Mouse (Mus musculus) thymus, postnatal 25 days (tissue): Measurements from ENCODE around the gene Dock9.
"Not testable (repeated sequence)": the region's sequence is repeated elsewhere in the genome, so short reads cannot be mapped to it uniquely, and the experiment has no call there.

Experiments used
- DNase-seq: peaks from one replicate; pipeline ENCODE4 v3.0.0; 2022

Gene Dock9

DNA sequence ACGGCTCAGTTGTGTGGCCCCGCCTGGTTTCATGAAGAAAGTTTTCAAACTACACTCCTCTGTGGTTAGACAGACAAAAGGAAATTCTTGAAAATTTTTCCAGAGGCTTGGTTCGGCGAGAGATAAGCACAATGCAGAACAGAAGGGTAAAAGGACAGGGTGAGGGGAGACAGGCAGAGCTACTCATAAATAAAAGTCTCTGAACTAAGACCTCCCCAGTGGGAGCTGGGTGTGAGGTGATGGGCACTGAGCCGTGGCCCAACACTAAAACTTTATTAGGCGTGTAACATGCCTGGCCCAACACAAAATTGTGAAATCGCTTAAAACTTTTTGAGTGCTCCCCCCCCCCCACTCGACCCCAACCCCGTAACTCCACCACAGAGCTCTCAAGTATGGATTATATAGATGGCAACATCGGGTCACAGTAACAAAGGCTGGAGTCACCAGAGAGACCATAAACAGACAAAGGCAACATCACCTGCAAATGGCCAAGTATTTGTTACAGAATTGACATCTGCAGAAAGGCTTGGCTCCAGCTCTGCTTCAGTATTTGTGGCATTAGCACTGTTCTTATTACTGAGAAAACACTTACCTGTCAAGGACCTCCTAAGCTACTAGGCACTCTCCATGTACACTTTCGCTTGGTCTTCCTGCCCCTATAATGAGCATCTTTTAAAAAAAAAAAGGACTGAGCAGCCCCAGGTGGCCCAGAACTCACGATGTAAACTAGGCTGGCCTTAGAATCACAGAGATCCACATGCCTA lies 138.4 kb downstream of the Dock9 start:
- no peak for DNase-seq

- no peak for DNase-seq
Measured at GRCm38 (mm10) chr14:121658537-121658936, 139.1 kb downstream of the Dock9 start.

- DNase-seq: no peak
Measured at GRCm38 (mm10) chr14:121657633-121658032, 140.0 kb downstream of the Dock9 start.

- DNase-seq: no peak
Measured at GRCm38 (mm10) chr14:121656912-121657311, 140.7 kb downstream of the Dock9 start.

DNA sequence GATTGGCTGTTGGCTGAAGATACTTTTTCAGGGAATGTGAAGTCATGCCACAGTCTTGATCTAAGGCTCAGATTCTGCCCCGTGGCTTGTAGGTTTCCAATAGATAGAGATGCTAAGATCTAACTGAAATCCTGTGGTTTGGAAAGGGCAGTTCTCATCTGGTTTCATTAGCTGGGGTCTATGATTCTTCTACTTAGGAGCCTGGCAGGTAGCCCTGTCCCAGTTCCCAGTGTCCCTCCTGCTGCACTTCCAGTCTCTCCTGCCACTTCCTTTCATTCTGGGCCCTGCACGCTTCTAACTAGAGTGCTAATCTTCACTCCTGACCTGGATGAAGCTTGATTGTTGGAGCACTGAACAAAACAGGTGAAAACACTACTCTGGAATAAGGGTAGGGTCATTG lies 142.7 kb downstream of the Dock9 start:
- DNase-seq: no peak

- no peak for DNase-seq
Measured at GRCm38 (mm10) chr14:121654416-121654967, 143.1 kb downstream of the Dock9 start.

- DNase-seq: no peak
Measured at GRCm38 (mm10) chr14:121653717-121654116, 143.9 kb downstream of the Dock9 start.

- DNase-seq: no peak
Measured at GRCm38 (mm10) chr14:121653241-121653640, 144.4 kb downstream of the Dock9 start.

DNA sequence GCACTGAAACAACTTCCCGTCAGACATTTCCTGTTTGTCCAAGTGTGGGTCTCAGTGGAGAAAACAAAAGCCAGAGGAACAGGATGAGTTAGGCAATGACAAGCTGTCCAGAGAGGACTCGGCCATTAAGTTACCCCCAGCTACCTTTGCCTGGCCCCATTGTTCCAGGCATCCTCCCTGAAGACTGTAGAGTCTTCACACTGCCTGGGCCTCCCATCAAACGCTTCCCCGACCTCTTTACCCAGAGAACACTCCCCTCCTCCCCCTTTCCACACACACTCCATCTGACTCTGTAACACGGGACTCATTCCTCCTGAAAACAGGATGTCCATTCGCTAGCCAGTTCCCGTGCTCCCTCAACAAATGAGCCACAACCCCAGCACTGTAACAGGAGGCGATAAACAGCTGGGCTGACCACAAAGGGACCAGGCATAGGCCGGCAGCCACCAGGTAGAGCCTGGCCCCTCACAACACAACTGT lies 149.0 kb downstream of the Dock9 start:
- DNase-seq: no peak

DNA sequence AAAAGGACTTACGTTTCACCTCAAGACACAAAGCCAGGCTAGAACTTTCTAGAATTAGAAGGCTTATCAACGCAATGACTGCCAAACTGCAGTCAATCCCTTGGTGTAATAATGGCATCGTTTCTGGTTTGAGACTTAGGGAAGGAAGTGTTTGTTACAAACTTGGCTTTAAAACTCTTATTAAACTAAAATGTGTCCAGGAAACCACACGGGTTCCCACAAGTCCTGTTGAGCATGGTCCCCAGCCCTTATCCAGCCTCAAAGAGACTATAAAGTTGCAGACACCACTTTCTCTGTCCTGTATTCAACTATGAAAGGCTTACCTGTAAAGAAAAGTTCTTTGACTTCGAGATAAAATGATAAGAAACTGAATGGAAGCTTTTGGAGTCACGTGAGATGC lies 149.9 kb downstream of the Dock9 start:
- DNase-seq: no peak

GRCm38 (mm10) chr14:121646617-121647016 lies 151.0 kb downstream of the Dock9 start:
- DNase-seq: no peak

DNA sequence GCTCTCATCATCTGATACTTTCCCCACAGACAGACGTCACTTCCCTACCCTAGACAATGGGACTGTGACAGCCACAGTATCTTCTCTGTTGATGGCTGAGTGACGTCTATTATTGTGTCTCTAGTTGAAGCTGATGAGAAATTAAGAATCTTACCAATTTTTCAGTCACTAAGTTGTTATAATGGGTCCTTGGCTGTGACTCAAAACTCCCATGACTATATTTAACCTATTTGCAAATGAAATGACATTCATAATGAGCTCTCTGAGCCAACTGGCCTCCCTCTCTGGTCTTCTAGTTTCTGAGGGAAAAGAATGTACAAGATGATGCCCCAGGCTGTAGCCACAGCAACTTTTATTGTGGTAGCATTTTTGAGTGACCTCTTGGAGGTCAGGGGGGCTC lies 153.3 kb downstream of the Dock9 start:
- DNase-seq: no peak

DNA sequence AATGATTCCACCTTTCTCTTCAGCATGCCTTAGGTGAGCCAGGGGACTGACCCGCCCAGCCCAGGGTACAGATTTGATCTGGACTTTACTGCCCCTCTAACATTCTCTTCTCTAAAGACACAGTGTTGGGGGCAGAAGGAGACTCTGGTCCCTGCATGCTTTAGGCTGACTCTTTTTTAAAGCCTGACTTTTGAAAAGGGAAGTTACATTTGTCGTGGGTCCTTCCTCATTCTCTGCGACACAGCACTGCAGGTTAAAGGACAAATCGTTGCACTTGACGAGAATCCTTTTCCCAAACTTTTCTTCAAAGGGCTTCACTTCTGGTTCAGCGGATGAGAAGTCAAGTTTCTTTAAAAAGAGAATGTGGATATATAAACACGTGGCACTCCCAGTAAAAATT lies 156.4 kb downstream of the Dock9 start:
- DNase-seq: no peak

DNA sequence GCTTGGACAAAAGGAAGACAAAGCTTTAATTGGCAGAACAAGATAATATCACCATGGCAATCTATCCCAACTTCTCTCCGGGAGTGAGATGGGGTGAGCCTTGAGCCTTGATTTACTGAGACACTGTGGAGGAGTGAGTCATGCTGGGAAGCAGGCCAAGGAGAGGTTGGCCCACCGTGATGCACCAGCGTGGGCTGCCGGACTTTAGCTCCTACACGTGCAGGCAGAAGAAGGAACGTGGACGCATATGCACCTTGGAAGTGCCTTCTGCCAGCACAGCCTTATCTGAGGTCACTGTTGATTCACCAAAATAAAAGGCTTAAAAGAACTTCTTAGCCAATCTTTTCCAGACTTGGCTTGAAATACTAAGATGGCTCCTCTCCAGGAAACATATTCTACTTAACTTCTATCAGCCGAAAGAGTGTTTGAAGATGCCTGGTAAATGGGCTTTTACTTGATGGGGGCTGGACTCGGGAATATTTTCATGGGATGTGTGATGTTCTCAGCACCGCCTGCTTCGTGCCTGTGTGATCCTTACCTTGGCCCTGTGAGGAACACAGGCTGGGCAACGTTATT lies 160.6 kb downstream of the Dock9 start:
- DNase-seq: no peak

- no peak for DNase-seq
Measured at GRCm38 (mm10) chr14:121634736-121635430, 162.8 kb downstream of the Dock9 start.

DNA sequence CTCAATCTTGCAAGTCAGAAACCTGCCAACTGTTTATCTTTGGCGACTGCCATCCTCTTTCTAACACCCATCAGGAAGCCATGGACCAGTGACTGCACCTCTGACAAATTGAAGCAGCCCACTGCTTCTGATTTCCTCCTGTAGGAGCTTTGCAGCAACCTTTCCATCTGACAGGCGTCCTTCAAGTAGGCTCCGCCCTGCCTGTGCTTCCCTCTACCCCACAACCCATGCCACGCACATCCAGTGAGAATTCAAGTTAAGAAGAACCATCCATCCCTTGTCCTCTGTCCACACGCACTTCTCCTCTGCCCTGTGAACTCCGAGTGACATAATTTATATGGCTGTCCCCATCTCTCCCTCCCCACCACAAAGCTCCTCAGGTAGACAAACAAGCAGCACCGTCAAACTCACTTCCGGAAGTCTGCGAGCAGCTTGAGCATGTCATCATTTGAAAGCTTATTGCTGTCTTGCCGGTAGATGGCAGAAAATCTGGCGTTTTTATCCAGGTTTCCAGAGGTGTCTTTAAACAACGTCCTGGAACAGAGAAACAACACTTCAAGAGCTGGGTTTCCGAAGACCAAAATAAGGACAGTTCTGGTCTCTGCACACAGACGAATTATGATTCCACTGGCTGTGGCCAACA lies 163.4 kb downstream of the Dock9 start:
- no peak for DNase-seq

DNA sequence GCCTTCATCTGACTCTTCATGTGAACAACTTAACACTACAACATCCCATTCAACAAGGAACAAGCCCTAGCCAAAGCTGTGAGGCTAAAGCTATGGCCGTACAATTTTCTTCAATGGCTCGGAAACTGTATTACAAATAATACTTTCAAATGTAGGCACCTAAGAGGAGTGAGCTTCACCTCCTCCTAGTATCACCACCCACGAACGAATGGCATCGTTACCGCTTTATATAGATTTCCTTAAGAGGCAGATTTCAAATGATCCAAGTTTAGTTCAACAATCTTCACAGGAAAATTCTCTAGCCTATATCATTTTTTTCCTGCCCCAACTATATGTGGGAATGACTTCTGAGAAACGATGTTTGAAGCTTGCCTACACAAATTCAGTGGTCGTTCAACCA lies 165.7 kb downstream of the Dock9 start:
- DNase-seq: no peak

DNA sequence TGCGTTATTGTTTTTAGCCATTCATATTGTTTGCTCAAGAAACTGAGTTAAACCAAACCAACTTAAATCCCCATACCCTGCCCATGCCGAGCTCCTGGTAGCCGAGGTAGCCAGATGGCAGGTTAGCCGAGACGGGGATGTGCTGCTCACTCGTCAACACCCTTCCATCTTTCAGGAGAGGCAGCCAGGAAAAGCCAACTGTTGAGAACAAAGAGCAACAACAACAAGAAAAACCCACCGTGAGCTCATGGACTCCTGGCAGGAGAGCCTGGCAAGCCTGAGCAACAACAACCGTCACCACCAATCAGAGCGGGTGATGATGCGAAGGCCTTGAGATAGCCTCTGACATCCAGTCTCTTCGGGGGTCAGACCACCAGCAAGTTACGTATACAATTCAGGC lies 170.9 kb downstream of the Dock9 start:
- DNase-seq: no peak

- DNase-seq: not testable (repeated sequence)
Measured at GRCm38 (mm10) chr14:121623996-121624542, 173.6 kb downstream of the Dock9 start.

GRCm38 (mm10) chr14:121621806-121622205 lies 175.8 kb downstream of the Dock9 start:
- no peak for DNase-seq

DNA sequence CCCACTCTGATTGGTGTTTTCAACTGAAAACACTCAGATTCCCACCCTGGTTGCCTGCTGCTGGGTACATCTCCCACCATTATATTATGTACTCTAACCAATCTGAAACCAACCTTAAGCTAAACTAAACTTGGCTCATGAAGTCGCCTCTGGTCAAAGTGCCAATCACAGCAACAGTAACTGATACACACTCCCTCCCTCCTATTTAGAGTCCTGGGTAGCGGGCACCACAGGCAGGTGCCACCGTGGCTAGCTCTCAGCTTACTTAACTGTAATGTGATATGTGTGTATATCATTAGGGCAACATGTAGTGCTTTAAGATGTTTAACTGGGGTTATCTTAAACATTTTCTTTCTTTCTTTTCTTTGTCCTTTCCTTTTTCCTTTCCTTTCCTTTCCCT lies 177.1 kb downstream of the Dock9 start:
- DNase-seq: no peak

GRCm38 (mm10) chr14:121620157-121620556 lies 177.5 kb downstream of the Dock9 start:
- DNase-seq: no peak
